Mouse (Mus musculus) MEL (cell line): ENCODE data around the gene Rcbtb1. TPM values are rescaled to one million over a fixed set of nuclear protein-coding genes. Genes with fewer than 3 reads are reported as not detected.

Experiments
- DNase-seq: peaks from one replicate; pipeline ENCODE4 v3.0.0; 2011; ENCODE audit warnings: low read depth, low spot score
- H3K27ac ChIP-seq: 2 replicates; pipeline ENCODE4 v1.5.1; 2012; ENCODE audit warnings: low read depth, mild to moderate bottlenecking, control low read depth, low read length, moderate library complexity; ENCODE audit not compliant: control insufficient read depth
- H3K27me3 ChIP-seq, 2 experiments: fragments of 150-350 bp in 1 of 2; sonication (generic) in 1 of 2; 2 replicates each; pipeline ENCODE4 v1.6.1; 2012; ENCODE audit warnings: low read length in 2 of 2, mild to moderate bottlenecking in 2 of 2, improper control_type of control experiment in 1 of 2, moderate library complexity in 1 of 2; ENCODE audit not compliant: insufficient read depth in 2 of 2, control insufficient read depth in 1 of 2
- H3K36me3 ChIP-seq, 2 experiments: 2 replicates each; pipeline ENCODE4 v1.6.1; 2012 to 2014; ENCODE audit warnings: low read length in 2 of 2, improper control_type of control experiment in 1 of 2, inconsistent platforms in 1 of 2, mild to moderate bottlenecking in 1 of 2; ENCODE audit not compliant: insufficient read depth in 2 of 2, control insufficient read depth in 1 of 2
- H3K4me1 ChIP-seq, 2 experiments: fragments of 150-350 bp in 1 of 2; sonication (generic) in 1 of 2; 2 replicates each; pipeline ENCODE4 v1.6.1; 2012; ENCODE audit warnings: low read length in 2 of 2, improper control_type of control experiment in 1 of 2, mild to moderate bottlenecking in 1 of 2; ENCODE audit not compliant: insufficient read depth in 2 of 2, control insufficient read depth in 1 of 2
- H3K4me3 ChIP-seq, 2 experiments: fragments of 150-350 bp in 1 of 2; sonication (generic) in 1 of 2; 2 replicates each; pipeline ENCODE4 v1.5.1; 2012; ENCODE audit warnings: low read depth in 2 of 2, low read length in 2 of 2, mild to moderate bottlenecking in 2 of 2, moderate library complexity in 2 of 2, control low read depth in 1 of 2, improper control_type of control experiment in 1 of 2; ENCODE audit not compliant: control insufficient read depth in 1 of 2, insufficient read depth in 1 of 2
- H3K79me2 ChIP-seq: 2 replicates; pipeline ENCODE4 v1.6.1; 2012; ENCODE audit warnings: mild to moderate bottlenecking, low read length, moderate library complexity; ENCODE audit not compliant: control insufficient read depth, poor library complexity, insufficient read depth
- H3K9ac ChIP-seq: 2 replicates; pipeline ENCODE4 v1.6.1; 2012; ENCODE audit warnings: low read depth, mild to moderate bottlenecking, control low read depth, low read length, moderate library complexity; ENCODE audit not compliant: control insufficient read depth, poor library complexity, severe bottlenecking
- H3K9me3 ChIP-seq: fragments of 150-350 bp; sonication (generic); replicated peaks from 2 replicates; pipeline ENCODE4 v1.6.1; 2012; ENCODE audit warnings: mild to moderate bottlenecking, low read length, improper control_type of control experiment, moderate library complexity; ENCODE audit not compliant: insufficient read depth
- CHD1 ChIP-seq: IDR thresholded peaks from 2 replicates; pipeline ENCODE4 v1.6.1; 2012; ENCODE audit warnings: low read depth, mild to moderate bottlenecking, inconsistent platforms, low read length, improper control_type of control experiment
- ELF1 ChIP-seq: IDR thresholded peaks from 2 replicates; pipeline ENCODE4 v1.6.1; 2014; ENCODE audit warnings: low read depth, mild to moderate bottlenecking, inconsistent platforms, low read length, improper control_type of control experiment, moderate library complexity
- ETS1 ChIP-seq: IDR thresholded peaks from 2 replicates; pipeline ENCODE4 v1.6.1; 2012; ENCODE audit warnings: low read depth, mild to moderate bottlenecking, inconsistent platforms, low read length, improper control_type of control experiment, moderate library complexity
- GABPA ChIP-seq: IDR thresholded peaks from 2 replicates; pipeline ENCODE4 v1.6.1; 2012; ENCODE audit warnings: low read depth, mild to moderate bottlenecking, inconsistent platforms, low read length, improper control_type of control experiment, moderate library complexity
- KAT2A ChIP-seq: conservative IDR thresholded peaks from 2 replicates; pipeline ENCODE4 v1.6.1; 2012; ENCODE audit warnings: low read depth, low read length, improper control_type of control experiment, inconsistent platforms
- MAX ChIP-seq: IDR thresholded peaks from 2 replicates; pipeline ENCODE4 v1.6.1; 2011; ENCODE audit warnings: low read length, improper control_type of control experiment
- MEF2A ChIP-seq: IDR thresholded peaks from 2 replicates; pipeline ENCODE4 v1.6.1; 2014; ENCODE audit warnings: low read depth, mild to moderate bottlenecking, inconsistent platforms, low read length, improper control_type of control experiment; ENCODE audit not compliant: poor library complexity, insufficient replicate concordance, severe bottlenecking; ENCODE audit errors: extremely low read depth
- MYB ChIP-seq: IDR thresholded peaks from 2 replicates; pipeline ENCODE4 v1.6.1; 2011; ENCODE audit warnings: mild to moderate bottlenecking, low read depth, low read length, improper control_type of control experiment
- NELFE ChIP-seq: IDR thresholded peaks from 2 replicates; pipeline ENCODE4 v1.6.1; 2011; ENCODE audit warnings: low read depth, low read length, improper control_type of control experiment
- POLR2AphosphoS2 ChIP-seq: IDR thresholded peaks from 2 replicates; pipeline ENCODE4 v1.6.1; 2011; ENCODE audit warnings: low read length, improper control_type of control experiment
- RCOR1 ChIP-seq: IDR thresholded peaks from 2 replicates; pipeline ENCODE4 v1.6.1; 2012; ENCODE audit warnings: low read depth, mild to moderate bottlenecking, inconsistent platforms, low read length, improper control_type of control experiment
- SIN3A ChIP-seq: IDR thresholded peaks from 2 replicates; pipeline ENCODE4 v1.6.1; 2012; ENCODE audit warnings: low read length, improper control_type of control experiment, inconsistent platforms
- TAL1 ChIP-seq: IDR thresholded peaks from 2 replicates; pipeline ENCODE4 v1.6.1; 2012; ENCODE audit warnings: mild to moderate bottlenecking, inconsistent platforms, low read length, moderate library complexity, mixed read lengths
- ZC3H11A ChIP-seq: IDR thresholded peaks from 2 replicates; pipeline ENCODE4 v1.6.1; 2012; ENCODE audit warnings: low read depth, mild to moderate bottlenecking, inconsistent platforms, low read length, improper control_type of control experiment
- ZMIZ1 ChIP-seq: IDR thresholded peaks from 2 replicates; pipeline ENCODE4 v1.6.1; 2012; ENCODE audit warnings: low read depth, mild to moderate bottlenecking, inconsistent platforms, low read length, improper control_type of control experiment, moderate library complexity
- polyA plus RNA-seq, 2 experiments: library from polyadenylated mRNA; stranded (reverse) in 1 of 2; unstranded in 1 of 2; fragments of >175 nt in 1 of 2; fragments of >200 nt in 1 of 2; gene quantifications; 2 replicates each; pipeline versions ENCODE4 v1.2.1 to v1.2.4; 2012; ENCODE audit warnings: low replicate concordance in 2 of 2, low read depth in 1 of 2; ENCODE audit not compliant: insufficient read length in 2 of 2, insufficient read depth in 1 of 2, missing spikeins in 1 of 2
- total RNA-seq: library from RNA; depleted of rRNA; stranded (reverse); fragments of 300-350 nt; gene quantifications from 2 replicates; pipeline ENCODE4 v1.2.3, GENCODE M21; 2012

The Rcbtb1 gene
- total and polyA plus RNA-seq, 3 experiments, result 4.4 to 6.7 TPM; not detected in 1

- Histone ChIP-seq H3K27ac (no peak within 1 kb of the TSS), H3K9me3 (no peaks in the 10 kb centered on the region), H3K9ac (no peak within 1 kb of the TSS), H3K36me3 (no peaks in the 10 kb centered on the region), H3K27me3 (no peaks in the 10 kb centered on the region), H3K4me3 (no peak within 1 kb of the TSS), H3K79me2 (no peaks in the 10 kb centered on the region)
- DNase-seq, result no peak
- TF ChIP-seq MYB (no peak), KAT2A (no peak), POLR2AphosphoS2 (no peak)
- TF ChIP-seq, all 39 proteins: peak for 0
- no peaks in the 10 kb centered on the region for H3K4me1 ChIP-seq
Observed at GRCm38 (mm10) chr14:59178649-59179048, 22.4 kb upstream of the Rcbtb1 start, which contains the start of gene Gm5142. Gm5142 (minus strand) TSS chr14:59178749.

- no peaks in the 10 kb centered on the region for H3K9me3 ChIP-seq
- no peak overlapping the region for H3K27ac ChIP-seq
- H3K4me3 ChIP-seq, result no peak overlapping the region
- H3K9ac ChIP-seq, result no peak overlapping the region
- H3K36me3 ChIP-seq, result no peaks in the 10 kb centered on the region
- no peak for TF ChIP-seq RCOR1
- peak; percentile 75; the same call in 1 of the 2 replicates for TF ChIP-seq ETS1
- no peak for DNase-seq
- H3K4me1 ChIP-seq, result no peaks in the 10 kb centered on the region
- no peaks in the 10 kb centered on the region for H3K79me2 ChIP-seq
- H3K27me3 ChIP-seq, result no peaks in the 10 kb centered on the region
Observed at GRCm38 (mm10) chr14:59182732-59183131, 18.3 kb upstream of the Rcbtb1 start.

- Histone ChIP-seq H3K36me3 (no peaks in the 10 kb centered on the region), H3K27ac (no peak overlapping the region), H3K4me1 (no peaks in the 10 kb centered on the region), H3K9ac (no peak overlapping the region), H3K4me3 (no peak overlapping the region), H3K79me2 (no peaks in the 10 kb centered on the region), H3K9me3 (no peaks in the 10 kb centered on the region), H3K27me3 (no peaks in the 10 kb centered on the region)
- no peak for DNase-seq
- TF ChIP-seq ETS1 (0 out of 2 replicates have a peak, but pooled peaks have one; percentile 20), GABPA (no peak), MEF2A (no peak)
Observed at GRCm38 (mm10) chr14:59185514-59185913, 15.5 kb upstream of the Rcbtb1 start.

- no peak for TF ChIP-seq GABPA
- no peak for TF ChIP-seq NELFE
- TF ChIP-seq SIN3A, result no peak
- no peak for TF ChIP-seq ZMIZ1
- TF ChIP-seq RCOR1, result no peak
- no peak for TF ChIP-seq MAX
- no peak for TF ChIP-seq KAT2A
- TF ChIP-seq TAL1, result no peak
- TF ChIP-seq CHD1, result no peak
- no peak for TF ChIP-seq ELF1
- no peak for TF ChIP-seq ZC3H11A
- Histone ChIP-seq H3K4me1 (no peaks in the 10 kb centered on the region), H3K27me3 (no peaks in the 10 kb centered on the region), H3K9me3 (no peaks in the 10 kb centered on the region), H3K79me2 (no peaks in the 10 kb centered on the region), H3K4me3 (no peak overlapping the region), H3K36me3 (no peaks in the 10 kb centered on the region), H3K27ac (no peak overlapping the region), H3K9ac (no peak overlapping the region)
- no peak for DNase-seq
Observed at GRCm38 (mm10) chr14:59186121-59186520, 14.9 kb upstream of the Rcbtb1 start.
